Mouse (Mus musculus) spleen, embryonic (tissue): ENCODE data around the gene Ddx39.

Experiments
- CTCF ChIA-PET: fragments of 350-600 bp; sonication (Branson Sonifier 250); formaldehyde crosslinking; loops from one replicate; lab custom pipeline; 2022; lab: Charles Lee

Gene Ddx39

DNA sequence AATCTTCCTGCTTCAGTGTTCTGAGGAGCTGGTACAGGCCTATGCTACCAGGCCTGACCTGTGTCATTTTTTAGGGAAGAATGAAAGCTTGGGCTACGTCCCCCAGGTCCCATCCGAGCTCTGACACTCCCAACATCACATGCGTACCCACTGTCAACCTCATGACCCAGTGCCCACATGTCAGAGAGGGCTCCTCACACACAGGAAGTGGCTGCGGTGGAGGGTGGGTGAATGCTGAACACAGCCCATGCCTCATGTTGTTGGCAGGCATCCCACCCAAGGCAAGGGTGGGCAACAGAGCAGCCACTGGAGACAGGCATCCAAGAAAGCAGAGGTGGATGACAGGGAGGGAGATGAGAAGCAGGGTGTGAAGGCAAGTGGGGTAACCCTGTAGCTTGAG, 21.7 kb downstream of the Ddx39 start:
- CTCF ChIA-PET, result interaction anchor here (1.4 kb wide), 1 partner anchor 15 kb away, joined by 3 read pairs; no protein-coding TSS in a partner anchor

DNA sequence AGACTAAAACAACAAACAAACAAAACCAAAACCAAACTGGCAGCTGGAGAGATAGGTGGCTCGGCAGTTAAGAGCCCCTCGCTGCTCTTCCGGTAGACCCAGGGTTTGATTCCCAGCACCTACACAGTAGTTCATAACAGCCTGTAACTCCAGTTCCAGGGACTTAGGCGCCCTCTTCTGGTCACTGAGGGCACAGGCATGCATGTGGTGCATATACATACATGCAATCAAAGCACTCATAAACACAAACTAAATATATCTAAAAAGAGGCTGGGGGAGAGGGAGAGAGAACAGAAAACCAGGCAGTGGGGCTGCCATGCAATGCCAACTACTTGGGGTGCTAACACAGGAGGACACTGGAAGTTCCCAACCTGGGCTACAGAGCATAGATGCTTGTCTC, 22.4 kb downstream of the Ddx39 start:
- CTCF ChIA-PET, result interaction anchor here (1.4 to 2.0 kb wide), 2 partner anchors 12 to 15 kb away, joined by 3 to 5 read pairs; no protein-coding TSS in a partner anchor

DNA sequence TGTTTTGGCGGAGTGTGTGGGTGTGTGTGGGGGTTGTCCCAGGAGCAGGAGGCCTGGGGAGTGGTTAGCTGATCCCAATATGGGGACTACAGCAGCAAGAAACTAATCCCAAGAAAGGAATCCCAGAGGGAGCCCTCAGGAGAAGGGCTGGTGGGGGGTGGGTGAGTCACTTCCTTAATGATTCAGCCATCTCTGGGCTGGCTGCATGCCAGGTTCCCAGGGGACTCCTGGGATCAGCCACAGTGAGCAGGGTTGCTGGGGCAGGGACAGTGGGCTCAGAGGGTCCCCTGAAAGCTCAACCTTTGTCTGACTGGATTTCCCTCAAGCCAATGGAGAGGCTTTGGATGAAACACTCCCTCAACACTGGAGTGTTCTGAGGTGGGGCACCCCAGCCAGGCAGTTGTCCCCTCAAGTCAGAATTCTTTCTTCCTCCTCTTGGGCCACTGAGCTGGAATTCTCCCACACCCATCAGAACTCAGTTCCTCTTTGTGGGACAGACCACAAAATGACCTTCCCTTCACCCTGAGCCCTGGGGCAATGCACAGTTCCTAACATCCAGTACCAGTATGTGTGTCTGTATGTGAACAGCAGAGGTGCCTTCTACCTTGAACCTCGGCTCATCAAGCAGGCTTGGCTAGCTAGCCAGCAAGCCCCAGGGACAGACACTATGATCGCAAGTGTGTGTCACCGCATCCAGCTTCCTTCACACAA, 23.0 kb downstream of the Ddx39 start:
- CTCF ChIA-PET, result interaction anchor here (1.4 to 2.0 kb wide), 2 partner anchors 11 to 16 kb away, joined by 3 to 5 read pairs; no protein-coding TSS in a partner anchor

DNA sequence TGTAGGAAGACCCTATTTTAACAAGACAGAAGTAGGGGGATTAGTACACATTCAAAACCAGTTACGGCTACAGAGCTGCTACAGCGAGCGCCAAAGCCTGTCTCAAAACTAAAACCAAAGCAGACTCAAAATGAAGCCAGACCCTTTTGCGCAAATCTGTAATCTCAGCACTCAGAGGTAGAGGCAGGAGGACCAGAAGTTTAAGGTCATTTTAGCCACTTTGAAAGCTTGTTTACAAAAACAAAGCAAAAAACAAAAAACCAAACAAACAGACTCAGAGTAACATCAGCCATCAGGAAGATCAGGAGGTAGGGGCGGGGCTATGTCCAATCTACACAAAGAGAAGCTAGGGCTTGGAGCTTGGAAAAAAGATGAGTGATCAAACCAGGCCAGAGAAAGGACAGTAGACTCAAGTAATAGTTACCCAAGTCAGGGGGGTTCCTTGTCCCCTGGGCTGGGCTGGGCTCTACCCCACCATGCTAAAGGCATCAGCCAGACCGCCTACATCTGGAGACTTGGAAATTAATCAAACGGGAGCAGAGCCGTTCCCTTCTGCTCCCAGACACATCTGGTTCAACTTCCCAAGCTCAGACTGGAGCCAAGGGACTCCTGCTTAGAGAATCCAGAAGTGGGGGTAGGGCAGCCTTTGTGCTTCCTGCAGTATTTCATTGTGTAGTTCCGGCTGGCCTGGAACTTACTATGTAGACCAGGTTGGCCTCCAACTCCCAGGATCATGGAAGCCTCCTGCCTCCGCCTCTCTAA, 24.2 kb downstream of the Ddx39 start:
- CTCF ChIA-PET, result interaction anchor here (1.6 to 2.0 kb wide), 2 partner anchors 10 kb away, joined by 5 to 6 read pairs; no protein-coding TSS in a partner anchor

DNA sequence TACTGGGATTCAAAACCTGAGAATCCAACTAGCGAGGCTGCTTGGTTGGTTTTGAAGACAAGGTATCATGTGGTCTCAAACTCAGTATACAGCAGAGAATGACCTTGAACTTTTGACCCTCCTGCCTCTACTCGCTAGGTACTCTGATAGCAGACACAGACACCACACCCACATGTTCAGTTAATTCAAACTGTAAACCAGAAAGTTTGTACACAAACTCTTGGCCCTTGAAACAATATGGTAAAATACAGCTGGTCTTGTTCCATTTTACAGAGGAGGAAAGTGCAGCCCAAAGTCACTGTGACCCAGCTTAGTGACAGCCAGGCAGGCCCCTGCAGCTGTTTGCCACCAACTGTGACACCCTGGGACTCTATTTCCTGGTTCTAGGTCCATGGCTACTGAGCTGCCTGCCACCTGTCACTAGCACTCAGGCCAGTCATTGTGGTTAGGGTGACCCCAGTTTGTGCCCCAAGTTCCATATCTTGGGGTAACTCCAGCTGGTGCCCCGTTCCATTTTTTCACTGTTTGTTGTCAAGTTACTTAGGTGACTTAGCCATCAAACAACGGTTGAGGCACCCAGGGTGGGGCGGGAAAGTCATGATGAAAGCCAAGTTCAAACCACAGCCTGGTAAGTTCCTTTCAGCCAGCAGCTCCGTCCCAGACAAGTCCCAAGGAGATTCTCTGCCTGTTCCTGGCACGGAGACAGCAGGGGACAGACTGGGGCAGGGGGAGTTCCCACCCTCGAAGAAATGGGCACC, 24.9 kb downstream of the Ddx39 start:
- CTCF ChIA-PET, result interaction anchor here (1.6 kb wide), 1 partner anchor 9 kb away, joined by 6 read pairs; no protein-coding TSS in a partner anchor

DNA sequence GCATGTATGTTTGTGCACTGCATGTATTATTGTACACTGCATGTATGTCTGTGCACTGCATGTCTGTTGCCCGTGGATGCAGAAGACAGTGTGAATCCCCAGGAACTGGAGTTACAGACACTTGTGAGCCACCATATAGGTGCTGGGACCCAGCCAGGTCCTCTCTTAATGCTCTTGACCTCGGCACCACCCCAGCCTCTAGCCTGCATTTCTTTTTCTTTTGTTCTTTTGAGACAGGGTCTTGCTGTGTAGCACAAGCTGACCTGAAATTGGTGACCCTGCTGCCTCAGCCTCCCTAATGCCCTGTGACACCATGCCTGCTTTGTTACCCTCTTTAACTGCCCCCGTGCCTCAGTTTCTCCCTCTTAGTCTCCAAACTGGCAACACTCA, 25.6 kb downstream of the Ddx39 start:
- CTCF ChIA-PET, result interaction anchor here (0.8 to 1.6 kb wide), 2 partner anchors 8 to 158 kb away, joined by 3 to 6 read pairs; no protein-coding TSS in a partner anchor

DNA sequence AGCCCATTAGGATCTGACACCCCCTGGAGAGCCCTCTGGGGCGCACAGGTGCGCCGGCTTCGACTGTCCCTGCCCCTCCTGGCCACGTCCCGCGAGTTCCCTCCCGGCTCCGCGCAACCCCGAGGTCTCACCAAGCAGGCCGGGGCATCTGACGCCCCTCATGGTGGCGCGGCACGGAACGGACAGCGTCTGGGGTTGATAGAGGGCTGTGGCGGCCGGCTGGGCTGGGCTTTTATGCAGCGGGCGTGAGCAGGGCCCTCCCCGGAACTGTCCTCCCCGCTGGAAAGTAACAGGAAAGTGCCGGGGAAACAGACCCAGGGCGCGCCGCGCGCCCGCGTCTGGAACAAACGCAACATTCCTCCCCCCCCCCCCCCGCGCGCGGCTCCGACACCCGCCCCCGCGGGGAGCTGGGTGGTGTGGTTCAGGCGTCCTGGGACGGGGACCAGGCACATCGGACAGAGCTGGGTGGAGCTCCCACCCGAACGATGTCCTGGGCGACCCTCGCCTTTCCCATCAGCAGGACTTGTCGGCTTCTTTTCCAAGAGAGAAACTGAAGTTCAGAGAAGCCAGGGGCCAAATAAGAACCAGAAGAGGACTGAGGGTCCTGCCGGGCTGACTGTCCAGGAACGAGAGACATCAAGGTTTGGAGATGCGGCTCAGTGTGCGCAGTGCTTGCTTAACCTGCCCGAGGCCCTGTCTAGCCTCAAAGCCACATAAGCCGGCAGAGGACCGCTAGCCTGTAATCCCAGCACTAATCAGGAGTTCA, 26.2 kb downstream of the Ddx39 start, which contains the start of gene Adgre5:
TSS of gene Adgre5 (minus strand) at position 351 of the 766 bp plus-strand sequence.
- CTCF ChIA-PET, result interaction anchor here (0.5 to 1.6 kb wide), 3 partner anchors 8 to 157 kb away, joined by 3 to 6 read pairs (median 3); no protein-coding TSS in a partner anchor

DNA sequence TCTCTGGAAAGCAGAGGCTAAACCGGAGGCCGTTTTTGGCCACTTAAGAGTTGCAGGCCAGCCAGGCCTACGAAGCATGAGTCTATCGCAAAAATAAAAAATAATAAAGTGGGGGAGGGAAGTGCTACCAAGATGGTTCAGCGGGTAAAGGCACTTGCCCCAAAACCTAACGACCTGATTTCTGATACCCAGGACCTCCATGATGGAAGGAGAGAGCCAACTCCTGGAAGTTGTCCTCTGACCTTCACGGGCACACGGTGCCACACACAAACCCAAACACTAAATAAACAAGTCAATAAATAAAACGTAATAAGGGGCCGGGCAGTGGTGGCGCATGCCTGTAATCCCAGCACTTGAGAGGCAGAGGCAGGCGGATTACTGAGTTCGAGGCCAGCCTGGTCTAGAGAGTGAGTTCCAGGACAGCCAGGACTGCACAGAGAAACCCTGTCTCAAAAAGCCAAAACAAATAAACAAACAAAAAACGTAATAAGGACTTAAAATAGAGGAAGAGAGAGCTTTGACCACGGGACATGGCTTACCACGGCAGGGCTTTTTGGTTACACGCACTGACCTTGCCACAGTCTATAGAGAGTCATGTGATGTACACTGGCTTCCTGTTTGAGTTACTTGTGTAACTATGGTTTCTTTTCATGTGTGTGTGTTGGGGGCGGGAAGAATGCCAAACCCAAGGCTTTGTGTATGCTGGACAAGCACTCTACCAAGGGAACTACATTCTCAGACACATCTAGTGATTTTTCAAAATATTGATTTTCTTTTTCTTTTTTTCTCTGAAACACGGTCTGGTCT, 27.1 kb downstream of the Ddx39 start:
- CTCF ChIA-PET, result interaction anchor here (0.5 kb wide), 1 partner anchor 44 kb away, joined by 3 read pairs; no protein-coding TSS in a partner anchor

DNA sequence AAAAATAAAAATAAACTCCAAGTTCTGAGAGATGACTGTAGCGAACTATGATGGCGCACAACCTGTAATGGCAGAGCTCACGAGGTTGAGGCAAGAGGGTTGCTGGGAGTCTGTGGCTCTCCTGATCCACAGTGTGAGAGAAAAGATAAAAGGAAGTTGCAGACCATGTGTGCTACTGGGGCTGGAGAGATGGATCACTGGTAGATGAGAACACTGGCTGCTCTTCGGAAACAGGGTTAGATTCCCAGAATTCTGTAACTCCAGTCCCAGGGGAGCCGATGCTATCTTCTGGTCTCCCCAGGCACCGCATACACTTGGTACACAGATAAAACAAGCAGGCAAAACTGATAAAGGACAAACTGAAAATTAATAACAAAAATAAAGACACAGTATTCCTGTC, 28.0 kb downstream of the Ddx39 start:
- CTCF ChIA-PET, result no interaction called here

DNA sequence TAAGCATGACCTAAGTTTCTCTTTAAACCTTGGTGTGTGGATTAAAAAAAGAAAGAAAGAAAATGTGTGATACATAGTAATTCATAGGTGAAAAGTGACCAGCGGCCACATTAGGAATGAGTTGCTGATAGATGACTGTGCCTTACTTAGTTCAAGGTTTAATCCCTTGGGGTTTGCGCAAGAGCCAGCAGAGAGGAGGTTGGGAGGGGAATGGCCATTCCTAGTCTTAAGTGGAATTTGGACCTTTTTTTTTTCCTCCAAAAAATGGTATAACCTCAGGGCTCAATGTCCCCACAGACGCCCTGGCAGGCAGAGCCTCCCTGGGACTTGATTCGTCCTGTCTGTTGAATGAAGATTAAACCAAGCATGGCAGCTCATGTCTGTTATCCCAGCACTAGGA, 29.1 kb downstream of the Ddx39 start:
- CTCF ChIA-PET, result no interaction called here

DNA sequence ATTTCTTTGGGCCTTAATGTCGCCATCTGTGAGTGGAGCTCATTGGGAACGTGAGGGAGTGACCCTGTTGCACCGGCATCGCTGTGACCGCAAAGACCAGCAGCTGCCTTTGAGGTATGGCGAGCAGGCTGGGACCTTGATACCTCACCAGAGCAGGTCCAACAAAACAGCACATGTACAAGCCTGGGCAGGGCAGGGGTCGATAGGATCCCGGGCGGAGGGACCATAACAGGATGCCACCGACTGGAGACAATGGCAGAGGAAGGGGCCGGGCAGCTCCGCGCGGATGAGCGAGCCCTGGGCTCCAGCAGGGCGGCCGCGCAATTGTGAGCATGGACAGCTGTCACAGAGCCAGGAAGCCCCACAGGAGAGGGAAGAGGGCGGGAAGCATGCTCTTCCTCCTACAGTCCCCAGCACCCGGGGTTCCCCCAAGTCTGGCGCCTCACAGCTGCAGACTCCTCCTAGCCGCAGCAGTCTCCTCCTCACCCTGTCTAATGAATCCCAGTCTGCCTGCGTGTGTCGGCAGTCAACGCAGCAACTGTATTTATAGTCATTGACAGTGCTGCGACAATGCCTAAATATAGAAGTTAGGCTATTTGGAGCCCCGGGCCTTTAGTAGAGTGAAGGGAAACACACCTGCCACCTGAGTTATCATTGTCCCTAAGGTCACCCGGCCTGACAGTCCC, 32.8 kb downstream of the Ddx39 start:
- CTCF ChIA-PET, result no interaction called here

DNA sequence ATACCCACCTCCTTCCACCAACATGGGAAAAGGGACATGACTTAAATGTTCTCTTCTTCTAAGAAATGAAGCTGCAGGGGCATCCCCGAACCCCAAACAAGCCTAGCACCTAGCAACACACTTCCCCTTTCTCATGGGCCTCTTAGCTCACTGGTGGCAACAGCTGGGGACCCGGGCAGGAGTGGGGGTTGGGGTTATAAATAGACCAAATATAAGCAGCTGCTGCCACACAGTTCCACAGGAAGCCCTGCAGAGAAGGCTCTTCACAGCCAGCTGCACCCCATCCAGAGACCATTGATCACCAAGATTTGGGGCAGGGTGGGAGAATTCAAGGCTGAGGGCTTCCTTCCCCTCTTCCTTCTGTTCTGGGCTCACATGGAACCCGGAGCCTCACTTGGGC, 33.7 kb downstream of the Ddx39 start:
- CTCF ChIA-PET, result interaction anchor here (1.0 to 1.2 kb wide), 2 partner anchors 9 to 11 kb away, joined by 5 to 6 read pairs; no protein-coding TSS in a partner anchor

DNA sequence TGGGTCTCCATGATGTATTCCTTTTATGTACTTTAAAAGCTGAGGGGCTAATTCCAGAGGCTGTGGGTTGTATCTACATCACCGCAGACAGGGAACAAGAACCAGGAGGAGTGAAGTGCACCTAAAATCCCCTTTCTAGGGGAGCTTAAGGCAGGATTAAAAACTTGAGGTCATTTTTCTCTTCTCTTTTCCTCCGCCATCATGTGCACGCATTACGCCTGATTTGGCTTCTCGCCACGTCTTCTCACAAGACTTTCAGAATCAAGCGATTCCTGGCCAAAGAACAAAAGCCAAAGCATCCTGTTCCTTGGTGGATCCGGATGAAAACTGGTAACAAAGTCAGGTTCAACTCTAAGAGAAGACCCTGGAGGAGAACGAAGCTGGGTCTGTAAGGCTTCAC, 34.3 kb downstream of the Ddx39 start:
- CTCF ChIA-PET, result interaction anchor here (1.0 to 1.2 kb wide), 2 partner anchors 9 to 11 kb away, joined by 5 to 6 read pairs; no protein-coding TSS in a partner anchor

DNA sequence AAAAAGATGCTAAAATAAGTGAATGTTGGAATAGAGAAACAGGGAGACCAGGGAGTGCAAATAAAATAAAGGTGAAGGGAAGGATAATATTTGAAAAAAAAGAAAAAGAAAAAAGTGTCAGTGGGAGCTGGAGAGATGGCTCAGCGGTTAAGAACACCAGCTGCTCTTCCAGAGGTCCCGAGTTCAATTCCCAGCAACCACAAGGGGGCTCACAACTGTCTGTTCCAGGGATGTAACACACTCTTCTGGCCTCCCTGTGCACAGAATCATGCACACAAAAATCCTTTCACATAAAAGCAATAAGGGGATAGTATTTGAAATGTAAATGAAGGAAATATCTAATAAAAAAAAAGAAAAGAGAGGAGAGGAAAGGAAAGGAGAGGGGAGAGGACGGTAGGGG, 39.2 kb downstream of the Ddx39 start:
- CTCF ChIA-PET, result no interaction called here

DNA sequence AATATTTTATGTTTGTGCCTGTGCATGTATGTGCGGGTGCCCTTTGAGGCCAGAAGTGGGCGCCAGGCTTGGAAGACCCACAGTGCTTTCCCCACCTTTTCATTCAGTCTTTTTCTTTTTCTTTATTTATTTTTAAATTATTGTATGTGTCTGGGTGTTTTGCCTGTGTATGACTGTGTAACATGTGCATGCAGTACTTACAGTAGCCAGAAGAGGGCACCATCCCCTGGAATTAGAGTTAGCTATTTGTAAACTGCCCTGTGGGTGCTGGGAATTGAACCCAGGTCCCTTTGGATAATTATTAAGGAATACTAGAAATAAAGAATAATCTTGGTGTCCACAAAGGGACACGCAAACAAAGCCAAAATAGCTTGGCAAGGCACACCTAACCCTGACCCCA, 41.3 kb downstream of the Ddx39 start:
- CTCF ChIA-PET, result interaction anchor here (1.0 to 1.4 kb wide), 2 partner anchors 17 to 24 kb away, joined by 3 read pairs; no protein-coding TSS in a partner anchor

DNA sequence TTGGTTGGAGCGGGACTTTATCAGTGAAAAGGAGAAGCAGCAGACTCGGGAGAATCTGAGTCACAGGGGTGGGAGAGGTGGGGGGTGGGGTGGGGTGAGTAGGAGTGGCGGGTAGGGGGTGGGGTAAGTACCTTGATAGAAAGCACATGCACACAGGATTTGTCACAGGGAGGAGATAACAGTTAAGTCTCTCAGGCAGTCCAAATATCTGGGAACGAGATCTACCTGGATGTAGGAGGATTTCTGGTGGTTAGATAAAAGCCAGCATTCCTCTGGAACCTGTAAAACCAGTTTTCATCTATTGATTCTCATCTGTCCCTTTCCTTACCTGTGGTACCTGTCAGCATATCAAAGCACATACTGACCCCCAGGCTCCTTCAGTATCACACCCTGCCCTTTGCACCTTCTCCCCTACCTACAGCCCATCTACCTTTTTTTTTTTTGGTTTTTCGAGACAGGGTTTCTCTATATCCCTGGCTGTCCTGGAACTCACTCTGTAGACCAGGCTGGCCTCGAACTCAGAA, 42.2 kb downstream of the Ddx39 start:
- CTCF ChIA-PET, result no interaction called here

DNA sequence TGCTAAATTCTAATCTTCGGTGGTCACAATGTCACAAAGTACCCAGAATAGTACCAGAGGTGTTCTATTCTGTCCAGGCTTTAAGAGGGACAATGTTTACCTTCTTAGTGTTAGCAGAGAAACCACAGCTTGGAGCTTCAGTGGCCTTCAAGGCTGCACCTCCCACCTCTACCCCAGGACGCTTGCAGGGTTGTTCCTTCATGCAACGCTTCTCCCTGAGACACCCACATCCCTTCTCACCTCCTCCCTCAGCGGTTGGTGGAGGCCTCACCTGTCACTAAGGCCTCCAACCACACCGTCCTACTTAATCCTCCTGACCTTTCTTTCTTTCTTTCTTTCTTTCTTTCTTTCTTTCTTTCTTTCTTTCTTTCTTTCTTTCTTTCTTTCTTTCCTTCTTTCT, 43.3 kb downstream of the Ddx39 start:
- CTCF ChIA-PET, result no interaction called here

DNA sequence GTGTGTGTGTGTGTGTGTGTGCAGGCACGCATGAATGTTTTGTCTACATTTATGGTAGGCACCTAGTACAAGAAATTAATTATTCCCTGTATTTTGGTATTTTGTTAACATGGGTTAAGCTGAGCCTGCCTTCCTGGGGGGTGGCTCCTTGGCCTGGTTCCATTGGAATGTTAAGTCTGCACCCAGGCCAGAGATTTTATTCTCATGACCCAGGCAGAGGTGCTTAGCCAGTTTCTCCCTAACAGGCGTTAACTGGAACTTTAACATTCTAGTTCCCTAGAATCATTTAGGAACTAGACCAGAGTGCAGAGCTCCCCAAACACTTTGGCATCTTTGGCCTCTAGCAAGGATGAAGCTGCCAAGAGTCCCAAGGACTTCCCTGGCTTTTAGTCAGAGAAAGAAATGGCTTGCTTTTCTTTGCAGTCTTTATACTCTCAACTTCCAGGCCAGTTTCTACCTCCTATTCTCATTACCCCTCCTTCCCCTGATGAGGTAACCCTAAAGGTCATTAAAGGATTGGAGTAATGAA, 44.3 kb downstream of the Ddx39 start:
- CTCF ChIA-PET, result interaction anchor here (0.6 kb wide), 1 partner anchor 194 kb away, joined by 3 read pairs; no protein-coding TSS in a partner anchor
